Mouse (Mus musculus): Measurements from ENCODE around the gene E330021D16Rik.
"Not testable (repeated sequence)": the region's sequence is repeated elsewhere in the genome, so short reads cannot be mapped to it uniquely, and the experiment has no call there.

The E330021D16Rik gene

DNA sequence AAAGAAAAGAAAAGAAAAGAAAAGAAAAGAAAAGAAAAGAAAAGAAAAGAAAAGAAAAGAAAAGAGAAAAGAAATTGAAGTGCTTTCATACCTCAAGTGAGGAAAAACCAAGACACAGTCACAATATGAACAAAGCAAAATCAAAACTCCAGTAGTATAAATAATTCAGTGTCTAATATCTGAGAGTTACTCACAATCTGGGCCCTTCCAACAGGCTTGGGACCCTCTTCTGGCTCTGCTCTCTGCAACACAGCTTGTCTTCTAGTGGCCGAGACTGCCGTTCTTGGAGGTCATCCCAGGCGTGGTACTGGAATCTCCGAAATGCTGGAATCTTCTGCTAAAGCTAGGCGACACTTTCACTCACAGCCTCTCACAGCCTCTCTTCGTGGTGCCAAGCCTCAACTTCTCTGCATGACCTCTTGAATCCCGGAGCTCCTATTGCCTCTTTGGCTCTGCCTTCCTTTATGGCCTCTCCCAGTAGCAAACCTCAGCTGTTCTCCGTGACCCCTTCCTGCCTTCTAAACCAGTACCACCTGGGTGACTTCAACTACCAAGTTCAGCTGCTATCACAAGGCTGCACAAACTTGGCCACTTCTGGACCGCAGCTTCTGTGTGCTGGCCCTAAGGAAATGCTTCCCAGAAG, at the start of gene E330021D16Rik:
Gene E330021D16Rik (minus strand): TSS at position 437 of the 643 bp plus-strand sequence.
- no peak for DNase-seq

GRCm38 (mm10) chr6:136465021-136465420, 49.7 kb upstream of the E330021D16Rik start:
- no peak for DNase-seq

GRCm38 (mm10) chr6:136464121-136464621, 48.8 kb upstream of the E330021D16Rik start:
- no peak for DNase-seq

GRCm38 (mm10) chr6:136463491-136463890, 48.1 kb upstream of the E330021D16Rik start:
- peak in 1 of 2 experiments; percentile 59 for DNase-seq

DNA sequence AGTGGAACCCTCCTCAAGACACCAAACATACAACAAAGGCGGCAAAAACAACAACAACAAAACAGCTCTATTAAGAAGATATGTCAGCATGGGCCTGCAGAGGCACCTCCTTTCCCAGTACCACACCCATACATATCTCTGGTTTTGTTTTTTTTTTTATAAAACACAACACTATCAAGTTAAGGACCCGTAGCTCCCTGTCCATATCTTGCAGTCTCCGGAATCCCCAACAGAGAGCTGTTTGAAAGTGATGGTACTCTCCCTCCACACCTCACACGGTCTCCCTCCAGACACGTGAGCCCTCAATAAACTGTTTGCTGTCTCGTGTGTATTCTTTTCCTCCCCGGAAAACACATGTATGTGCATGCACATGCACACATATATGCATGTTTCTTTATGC, 43.8 kb upstream of the E330021D16Rik start:
- no peak for DNase-seq

- no peak for DNase-seq
Observed at GRCm38 (mm10) chr6:136456302-136456701, 40.9 kb upstream of the E330021D16Rik start.

- DNase-seq: no peak
Observed at GRCm38 (mm10) chr6:136455696-136456095, 40.3 kb upstream of the E330021D16Rik start.

DNA sequence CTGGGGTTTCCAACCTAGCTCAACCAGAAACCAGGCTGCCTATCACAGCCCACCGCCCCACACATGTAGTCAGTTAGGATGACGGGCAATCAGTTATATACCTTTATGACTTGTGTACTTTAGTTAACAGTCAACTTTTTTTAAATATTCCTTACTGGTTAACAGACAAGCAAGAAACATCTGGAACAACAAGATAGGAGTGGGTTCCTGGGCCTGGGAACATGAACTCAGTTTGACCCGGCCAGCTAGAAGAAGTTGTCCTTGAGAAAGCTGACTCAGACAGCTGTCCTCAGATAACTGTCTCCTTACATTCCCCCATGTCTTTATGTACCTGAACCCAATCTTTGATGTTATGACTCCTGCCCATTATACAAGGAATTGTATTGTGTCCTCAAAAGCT, 37.3 kb upstream of the E330021D16Rik start:
- no peak for DNase-seq

DNA sequence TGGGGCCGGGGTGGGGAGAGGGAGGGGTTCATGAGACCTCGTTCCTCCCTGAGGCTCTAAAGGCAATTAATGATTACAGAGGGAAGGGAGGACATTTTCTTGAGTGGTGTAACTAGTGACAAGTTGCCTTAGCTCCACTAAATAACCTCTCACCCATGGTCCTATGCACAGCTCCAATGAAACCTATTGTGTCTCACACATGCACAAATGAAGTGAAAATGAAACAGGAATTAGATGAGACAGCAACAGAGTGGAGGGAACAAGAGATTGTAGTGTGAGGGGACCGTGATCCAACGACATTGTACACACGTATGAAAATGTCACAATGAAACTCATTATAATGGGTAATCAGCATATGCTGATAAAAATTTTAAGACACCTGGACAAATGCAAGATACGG, 35.5 kb upstream of the E330021D16Rik start:
- DNase-seq: no peak

- no peak for DNase-seq
Observed at GRCm38 (mm10) chr6:136449930-136450329, 34.6 kb upstream of the E330021D16Rik start.

DNA sequence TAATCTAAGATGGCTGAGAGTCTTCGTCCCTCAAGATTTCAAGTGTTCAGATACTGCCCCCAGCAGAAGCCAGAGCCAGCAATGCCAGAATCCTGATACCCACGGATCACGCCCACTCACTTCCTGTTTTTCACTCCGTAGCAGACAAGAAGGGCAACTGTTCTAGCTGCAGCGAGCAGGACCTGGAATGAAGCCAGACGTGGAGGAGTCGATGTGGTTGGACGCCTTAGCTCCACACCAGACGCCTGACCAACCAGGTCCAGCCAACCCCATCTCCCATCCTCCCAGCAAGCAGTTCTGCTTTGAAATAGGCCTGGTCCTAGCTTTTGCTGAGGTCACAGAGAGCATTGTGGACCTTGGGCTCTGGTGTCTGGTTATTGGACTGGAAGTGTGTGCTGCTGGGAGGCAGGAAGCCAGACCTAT, 33.9 kb upstream of the E330021D16Rik start:
- peak; percentile 40 to 70 for DNase-seq

GRCm38 (mm10) chr6:136439205-136439604, 23.8 kb upstream of the E330021D16Rik start:
- not testable (repeated sequence) for DNase-seq

GRCm38 (mm10) chr6:136436151-136436550, 20.8 kb upstream of the E330021D16Rik start:
- DNase-seq: not testable (repeated sequence)

GRCm38 (mm10) chr6:136433573-136433972, 18.2 kb upstream of the E330021D16Rik start:
- no peak for DNase-seq

GRCm38 (mm10) chr6:136431896-136432248, 16.5 kb upstream of the E330021D16Rik start:
- DNase-seq: no peak

- DNase-seq: no peak
Observed at GRCm38 (mm10) chr6:136431169-136431895, 16.0 kb upstream of the E330021D16Rik start.

GRCm38 (mm10) chr6:136429441-136429840, 14.1 kb upstream of the E330021D16Rik start:
- peak in 1 of 2 experiments; percentile 3 for DNase-seq

DNA sequence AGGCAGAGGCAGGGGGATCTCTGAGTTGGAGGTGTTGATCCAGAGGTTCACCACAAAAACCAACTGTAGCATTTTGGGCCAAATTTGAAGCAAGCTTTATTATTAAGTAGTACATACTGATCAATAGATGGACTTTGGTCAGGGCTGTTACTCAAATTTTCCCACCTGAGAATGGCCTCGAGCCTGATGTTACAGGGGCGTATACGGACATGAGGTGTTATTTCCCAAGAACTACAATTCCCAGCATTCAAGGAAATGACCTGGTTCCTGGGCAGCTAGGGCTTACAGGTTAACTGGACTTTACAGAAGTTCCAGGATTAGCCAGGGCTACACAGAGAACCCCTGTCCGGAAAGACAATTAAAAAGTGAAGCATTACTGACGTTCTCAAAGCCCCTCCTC, 13.0 kb upstream of the E330021D16Rik start:
- DNase-seq: no peak

DNA sequence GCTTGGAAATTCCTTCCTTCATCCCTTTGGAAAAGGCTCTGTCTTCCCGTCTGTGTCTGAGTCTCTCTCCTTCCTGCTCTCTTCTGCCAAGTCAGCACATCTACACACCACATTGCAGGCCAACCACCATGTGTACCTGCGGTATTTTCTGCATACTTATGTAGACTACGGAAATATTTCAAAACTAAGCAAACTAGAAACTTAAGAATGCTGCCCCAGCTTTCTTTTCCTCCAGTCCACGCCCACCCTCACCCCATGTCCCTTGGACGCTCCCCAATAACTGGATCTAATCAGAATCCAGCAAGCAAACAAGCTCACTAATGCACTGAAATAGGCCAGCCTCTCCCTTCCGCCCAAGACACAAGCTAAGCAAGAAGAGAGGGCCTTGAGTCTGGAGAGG, 11.9 kb upstream of the E330021D16Rik start:
- DNase-seq: no peak

DNA sequence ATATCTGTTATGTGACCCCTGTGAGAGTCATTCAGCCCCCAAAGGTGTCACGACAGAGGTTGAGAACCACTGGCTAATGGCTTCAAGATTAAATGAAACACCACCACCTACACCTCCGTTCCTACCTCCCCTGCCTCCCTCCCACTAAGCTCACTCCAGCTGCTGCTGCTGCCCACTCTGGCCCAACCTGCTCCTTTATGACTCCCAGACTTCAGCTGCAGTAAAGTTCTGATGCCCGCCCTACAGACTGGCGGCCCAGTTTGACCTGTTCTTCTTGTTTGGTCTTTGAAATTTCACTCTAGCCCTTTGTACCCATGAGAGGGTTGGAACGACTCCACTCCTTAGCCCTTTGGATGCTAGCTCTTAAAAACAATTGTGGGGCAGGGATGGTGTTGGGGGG, 10.6 kb upstream of the E330021D16Rik start:
- no peak for DNase-seq

DNA sequence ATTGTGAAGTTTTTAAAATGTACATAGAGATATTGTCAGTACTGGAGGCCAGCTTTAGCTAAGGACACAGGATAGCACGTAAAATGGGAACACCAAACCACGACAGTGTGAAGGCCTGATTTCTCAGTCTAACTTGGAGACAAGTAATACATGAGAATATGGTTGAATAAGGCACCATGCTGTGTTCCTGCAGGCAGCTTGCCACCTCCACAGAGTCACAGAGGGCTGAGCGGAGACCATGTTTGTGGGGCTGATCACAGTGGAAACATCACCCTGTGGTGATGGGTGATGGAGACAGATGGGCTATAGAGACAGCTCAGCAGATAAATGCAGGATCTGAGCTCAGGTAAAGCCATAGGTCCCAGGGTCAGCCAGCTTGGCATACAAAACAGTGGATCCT, 8.8 kb upstream of the E330021D16Rik start:
- DNase-seq: no peak

DNA sequence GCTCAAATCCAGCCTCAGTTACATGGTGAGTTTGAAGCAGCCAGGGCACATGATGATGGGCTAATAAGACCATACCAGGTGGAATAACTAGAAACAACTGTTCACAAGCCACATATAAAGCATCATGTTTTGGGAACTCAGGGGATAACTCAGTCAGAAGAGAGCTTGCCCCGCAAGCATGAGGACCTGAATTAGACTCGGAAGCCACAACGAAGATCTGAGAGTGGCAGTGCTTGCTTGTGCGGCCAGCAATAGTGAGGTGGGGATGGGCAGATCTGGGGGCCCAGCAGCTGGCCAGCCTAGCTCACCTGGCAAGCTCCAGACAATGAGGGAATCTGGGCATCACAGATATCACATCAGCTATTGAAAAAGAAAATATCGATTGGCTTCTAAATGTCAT, 7.8 kb upstream of the E330021D16Rik start:
- DNase-seq: no peak

DNA sequence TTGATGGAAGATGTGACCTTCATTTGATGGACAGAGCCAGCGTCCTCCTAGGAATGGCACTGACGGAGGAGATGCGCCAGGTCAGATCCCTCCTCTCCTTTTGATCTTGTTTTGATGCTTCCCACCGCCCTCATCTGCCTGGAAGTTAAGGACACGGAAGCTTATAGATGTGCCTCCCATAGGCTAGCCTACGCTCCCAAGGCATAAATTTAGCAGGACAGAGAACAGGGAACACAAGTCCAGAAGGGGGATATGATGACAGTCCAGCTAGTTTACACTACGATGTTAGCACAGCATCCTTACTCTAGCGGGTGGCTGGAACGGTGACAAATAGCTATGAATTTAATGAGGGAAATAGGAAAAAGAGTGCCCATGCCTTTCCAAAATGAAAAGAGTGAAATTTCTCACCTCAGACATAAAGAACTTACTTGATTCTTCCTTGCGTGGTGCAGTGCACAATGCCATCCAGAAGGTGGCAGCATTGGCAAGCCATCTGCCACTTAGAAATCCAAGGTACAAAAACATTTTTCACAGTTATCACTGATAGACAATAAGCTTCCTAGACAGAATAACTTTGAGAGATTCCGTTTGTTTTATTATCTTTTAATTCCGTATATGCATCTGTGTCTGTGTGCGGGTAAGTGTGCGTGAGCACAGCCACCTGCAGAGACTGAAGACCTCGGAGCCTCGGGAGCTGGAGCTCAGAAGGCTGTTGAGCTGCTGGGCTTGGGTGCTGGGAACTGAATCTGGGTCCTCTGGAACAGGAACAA, 6.9 kb upstream of the E330021D16Rik start:
- DNase-seq: peak; percentile 27 to 42
